Mouse (Mus musculus) CH12.LX (cell line): Measurements from ENCODE around the gene Map7. TPM values are rescaled to one million over a fixed set of nuclear protein-coding genes. Genes with fewer than 3 reads are reported as not detected.

ENCODE experiments used
- DNase-seq: peaks from one replicate; pipeline ENCODE4 v3.0.0-alpha.2; 2013; ENCODE audit errors: extremely low read depth
- H3K27ac ChIP-seq: 2 replicates; pipeline ENCODE4 v1.5.1; 2012; ENCODE audit warnings: low read depth, mild to moderate bottlenecking, control low read depth, moderate library complexity; ENCODE audit not compliant: insufficient read depth
- H3K27me3 ChIP-seq: replicated peaks from 2 replicates; pipeline ENCODE3; 2012; ENCODE audit warnings: inconsistent platforms
- H3K36me3 ChIP-seq, 2 experiments: replicated peaks in 1 of 2; 2 replicates each; pipeline versions ENCODE3 to v1.6.1; 2012; ENCODE audit warnings: inconsistent platforms in 1 of 2, low read length in 1 of 2, mild to moderate bottlenecking in 1 of 2, mixed read lengths in 1 of 2, moderate library complexity in 1 of 2; ENCODE audit not compliant: control insufficient read depth in 1 of 2, insufficient read depth in 1 of 2
- H3K4me1 ChIP-seq, 2 experiments: 2 replicates each; pipeline ENCODE4 v1.6.1; 2012; ENCODE audit warnings: inconsistent platforms in 1 of 2, moderate library complexity in 1 of 2; ENCODE audit not compliant: insufficient read depth in 2 of 2, control insufficient read depth in 1 of 2
- H3K4me2 ChIP-seq: 2 replicates; pipeline ENCODE4 v1.6.1; 2012; ENCODE audit warnings: low read depth, mild to moderate bottlenecking, control low read depth; ENCODE audit not compliant: poor library complexity, insufficient read depth, severe bottlenecking
- H3K4me3 ChIP-seq, 3 experiments: fragments of 150-350 bp in 1 of 3; sonication (generic) in 1 of 3; replicated peaks in 1 of 3; 2 replicates each; pipeline versions ENCODE3 to v1.5.1; 2011 to 2012; ENCODE audit warnings: low read depth in 2 of 3, low read length in 2 of 3, mild to moderate bottlenecking in 2 of 3, moderate library complexity in 2 of 3, control low read depth in 1 of 3, improper control_type of control experiment in 1 of 3, inconsistent platforms in 1 of 3, mixed read lengths in 1 of 3; ENCODE audit not compliant: poor library complexity in 1 of 3
- H3K79me2 ChIP-seq: replicated peaks from 2 replicates; pipeline ENCODE4 v1.6.1; 2012; ENCODE audit warnings: mild to moderate bottlenecking, moderate library complexity; ENCODE audit not compliant: control insufficient read depth, poor library complexity, insufficient read depth, severe bottlenecking; ENCODE audit errors: extremely low read depth
- H3K9ac ChIP-seq: 2 replicates; pipeline ENCODE4 v1.6.1; 2012; ENCODE audit warnings: low read depth, mild to moderate bottlenecking, control low read depth, moderate library complexity; ENCODE audit not compliant: insufficient read depth
- H3K9me3 ChIP-seq: replicated peaks from 2 replicates; pipeline ENCODE3; 2012; ENCODE audit warnings: low read length, inconsistent platforms, mixed read lengths
- BHLHE40 ChIP-seq: IDR thresholded peaks from 2 replicates; pipeline ENCODE4 v1.6.1; 2011; ENCODE audit warnings: mild to moderate bottlenecking, low read depth, low read length, improper control_type of control experiment
- CHD2 ChIP-seq: IDR thresholded peaks from 2 replicates; pipeline ENCODE4 v1.6.1; 2011; ENCODE audit warnings: low read length, improper control_type of control experiment
- CTCF ChIP-seq, 2 experiments: IDR thresholded peaks in 1 of 2; conservative IDR thresholded peaks in 1 of 2; 2 replicates each; pipeline ENCODE4 v1.5.1; 2011 to 2012; ENCODE audit warnings: low read depth in 2 of 2, low read length in 2 of 2, improper control_type of control experiment in 1 of 2, inconsistent platforms in 1 of 2, mild to moderate bottlenecking in 1 of 2, moderate library complexity in 1 of 2
- ETS1 ChIP-seq: conservative IDR thresholded peaks from 2 replicates; pipeline ENCODE4 v1.6.1; 2012; ENCODE audit warnings: low read depth, mild to moderate bottlenecking, inconsistent platforms, low read length, improper control_type of control experiment, moderate library complexity
- GABPA ChIP-seq: IDR thresholded peaks from 2 replicates; pipeline ENCODE4 v1.6.1; 2012; ENCODE audit warnings: low read depth, low read length, improper control_type of control experiment, inconsistent platforms; ENCODE audit not compliant: insufficient replicate concordance
- HCFC1 ChIP-seq: IDR thresholded peaks from 2 replicates; pipeline ENCODE4 v1.6.1; 2012; ENCODE audit warnings: low read depth, mild to moderate bottlenecking, inconsistent platforms, low read length, improper control_type of control experiment
- JUND ChIP-seq: conservative IDR thresholded peaks from 2 replicates; pipeline ENCODE4 v1.6.1; 2011; ENCODE audit warnings: low read depth, low read length, improper control_type of control experiment
- KAT2A ChIP-seq: IDR thresholded peaks from 2 replicates; pipeline ENCODE4 v1.6.1; 2012; ENCODE audit warnings: low read length, improper control_type of control experiment, inconsistent platforms; ENCODE audit not compliant: insufficient replicate concordance
- MAFK ChIP-seq: IDR thresholded peaks from 2 replicates; pipeline ENCODE4 v1.6.1; 2011; ENCODE audit warnings: low read length, improper control_type of control experiment; ENCODE audit not compliant: insufficient replicate concordance
- MAX ChIP-seq: IDR thresholded peaks from 2 replicates; pipeline ENCODE4 v1.6.1; 2011; ENCODE audit warnings: low read length, improper control_type of control experiment
- MAZ ChIP-seq: IDR thresholded peaks from 2 replicates; pipeline ENCODE4 v1.6.1; 2012; ENCODE audit warnings: low read depth, mild to moderate bottlenecking, inconsistent platforms, low read length, improper control_type of control experiment, moderate library complexity
- MYC ChIP-seq: IDR thresholded peaks from 2 replicates; pipeline ENCODE4 v1.6.1; 2011; ENCODE audit warnings: low read depth, mild to moderate bottlenecking, improper control_type of control experiment, low read length
- NRF1 ChIP-seq: IDR thresholded peaks from 2 replicates; pipeline ENCODE4 v1.6.1; 2014; ENCODE audit warnings: low read depth, mild to moderate bottlenecking, inconsistent platforms, low read length, improper control_type of control experiment, moderate library complexity
- POLR2AphosphoS2 ChIP-seq: IDR thresholded peaks from 2 replicates; pipeline ENCODE4 v1.6.1; 2011; ENCODE audit warnings: low read depth, low read length, improper control_type of control experiment
- RAD21 ChIP-seq: IDR thresholded peaks from 2 replicates; pipeline ENCODE4 v1.6.1; 2011; ENCODE audit warnings: low read depth, mild to moderate bottlenecking, low read length, improper control_type of control experiment, moderate library complexity
- RCOR1 ChIP-seq: conservative IDR thresholded peaks from 2 replicates; pipeline ENCODE4 v1.6.1; 2012; ENCODE audit warnings: low read depth, mild to moderate bottlenecking, inconsistent platforms, low read length, improper control_type of control experiment
- SIN3A ChIP-seq: IDR thresholded peaks from 2 replicates; pipeline ENCODE4 v1.6.1; 2012; ENCODE audit warnings: low read length, improper control_type of control experiment, inconsistent platforms
- TCF12 ChIP-seq: IDR thresholded peaks from 2 replicates; pipeline ENCODE4 v1.6.1; 2014; ENCODE audit warnings: low read depth, mild to moderate bottlenecking, inconsistent platforms, low read length, improper control_type of control experiment
- USF1 ChIP-seq: IDR thresholded peaks from 2 replicates; pipeline ENCODE4 v1.6.1; 2014; ENCODE audit warnings: low read depth, mild to moderate bottlenecking, inconsistent platforms, low read length, improper control_type of control experiment
- ZC3H11A ChIP-seq: IDR thresholded peaks from 2 replicates; pipeline ENCODE4 v1.6.1; 2012; ENCODE audit warnings: low read depth, mild to moderate bottlenecking, inconsistent platforms, low read length, improper control_type of control experiment
- ZKSCAN1 ChIP-seq: IDR thresholded peaks from 2 replicates; pipeline ENCODE4 v1.6.1; 2012; ENCODE audit warnings: low read depth, inconsistent platforms, low read length, improper control_type of control experiment, borderline replicate concordance
- ZMIZ1 ChIP-seq: IDR thresholded peaks from 2 replicates; pipeline ENCODE4 v1.6.1; 2012; ENCODE audit warnings: low read depth, mild to moderate bottlenecking, inconsistent platforms, low read length, improper control_type of control experiment
- ZNF384 ChIP-seq: IDR thresholded peaks from 2 replicates; pipeline ENCODE4 v1.6.1; 2012; ENCODE audit warnings: low read depth, low read length, improper control_type of control experiment, inconsistent platforms
- dilution Hi-C: fragments of 300-500 bp; cut with MboI; formaldehyde crosslinking; loops from 2 replicates; pipeline ENCODE4 v1.14.3; 2020; ENCODE audit warnings: low sequenced_read_pairs; ENCODE audit not compliant: extremely low pct_unique_long_range_greater_than_20kb, extremely low pct_ligation_motif_present
- in situ Hi-C: fragments of 300-500 bp; cut with MboI; formaldehyde crosslinking; loops from 3 replicates; pipeline ENCODE4 v1.14.3; 2019; ENCODE audit warnings: low sequenced_read_pairs, low pct_ligation_motif_present, low pct_unique_long_range_greater_than_20kb, mixed read lengths
- polyA plus RNA-seq: library from polyadenylated mRNA; unstranded; fragments of >175 nt; gene quantifications from 2 replicates; pipeline ENCODE4 v1.2.1, GENCODE M21; 2012; ENCODE audit warnings: low read depth; ENCODE audit not compliant: insufficient read length
- total RNA-seq, 2 experiments: library from RNA; depleted of rRNA; stranded (reverse); fragments of 300-350 nt in 1 of 2; fragments of >200 nt in 1 of 2; gene quantifications; 2 replicates each; pipeline ENCODE4 v1.2.3; 2012 to 2014

The Map7 gene
- total and polyA plus RNA-seq, 3 experiments = 7.4 to 31.1 (median 21.6) TPM

- dilution Hi-C loops (no loop called here), in situ Hi-C loops (no loop called here)
- Histone ChIP-seq H3K79me2 (no peaks in the 10 kb centered on the region), H3K4me1 (no peaks in the 10 kb centered on the region), H3K4me3 (no peak overlapping the region), H3K9me3 (no peaks in the 10 kb centered on the region), H3K9ac (no peak overlapping the region), H3K27me3 (no peaks in the 10 kb centered on the region), H3K4me2 (no peak overlapping the region), H3K36me3 (no peaks in the 10 kb centered on the region), H3K27ac (no peak overlapping the region)
- TF ChIP-seq ZMIZ1 = no peak
- TF ChIP-seq POLR2AphosphoS2 = no peak
- TF ChIP-seq NRF1 = no peak
- TF ChIP-seq ETS1 = no peak
- TF ChIP-seq MYC = no peak
- no peak for TF ChIP-seq JUND
- no peak for TF ChIP-seq HCFC1
- no peak for DNase-seq
These were observed 81.8 kb downstream of the Map7 start for GRCm38 (mm10) chr10:20230026-20230425.

DNA sequence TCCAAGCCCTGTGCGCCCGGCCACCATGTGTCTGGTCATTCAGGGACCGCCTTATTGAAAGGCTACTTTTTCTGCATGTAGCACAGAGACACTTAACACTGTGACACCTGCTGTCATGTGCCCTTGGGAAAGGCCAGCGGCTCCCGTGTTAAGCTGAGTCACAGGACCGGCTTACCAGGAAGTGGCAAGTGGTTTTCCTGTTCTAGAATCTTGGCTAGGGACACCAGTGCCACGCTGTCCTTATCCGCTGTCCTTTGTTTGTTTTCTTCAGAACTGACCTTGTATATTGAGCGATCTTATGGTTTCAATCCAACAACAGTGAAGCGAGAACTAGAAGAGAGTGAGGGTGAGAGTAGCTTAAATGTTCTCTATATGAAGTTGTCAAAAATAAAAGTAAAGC is 85.2 kb downstream of the Map7 start:
- H3K79me2 ChIP-seq = no peaks in the 10 kb centered on the region
- H3K9ac ChIP-seq = no peak overlapping the region
- H3K4me3 ChIP-seq = no peak overlapping the region
- no peaks in the 10 kb centered on the region for H3K36me3 ChIP-seq
- no peaks in the 10 kb centered on the region for H3K9me3 ChIP-seq
- dilution Hi-C loops (no loop called here), in situ Hi-C loops (no loop called here)
- no peak overlapping the region for H3K27ac ChIP-seq
- no peak overlapping the region for H3K4me2 ChIP-seq
- no peaks in the 10 kb centered on the region for H3K4me1 ChIP-seq
- TF ChIP-seq ETS1 (no peak), CHD2 (no peak), MAZ (no peak), RAD21 (no peak), MAX (no peak), BHLHE40 (no peak), TCF12 (no peak), ZC3H11A (no peak), GABPA (no peak), MAFK (no peak), RCOR1 (no peak), CTCF (conservative IDR thresholded peaks at IDR 0.05 in 1 of 2, IDR thresholded peaks at IDR 0.05 in 1 of 2; ENCODE audit: low read depth in 2 of 2, low read length in 2 of 2) (no peak), USF1 (no peak), ZNF384 (no peak), JUND (no peak), NRF1 (no peak), SIN3A (no peak), KAT2A (no peak), ZMIZ1 (no peak), ZKSCAN1 (no peak)
- H3K27me3 ChIP-seq = no peaks in the 10 kb centered on the region
- DNase-seq = no peak
